Mouse (Mus musculus): ENCODE results near the gene Nfkb1. TPM values are rescaled to one million over a fixed set of nuclear protein-coding genes. Genes with fewer than 3 reads are reported as not detected.
A peak's percentile ranks its signal among the peaks of the same experiment; 100 is the strongest.

Gene Nfkb1
- polyA plus RNA-seq, 1 experiment: 38.3 TPM

- H3K4me3 ChIP-seq (ENCODE audit: low read depth, low read length): no peak overlapping the region
- H3K4me1 ChIP-seq (ENCODE audit: control insufficient read depth, insufficient read depth, low read length): no peaks in the 10 kb centered on the region
- H3K9ac ChIP-seq (ENCODE audit: low read depth, poor library complexity, severe bottlenecking): no peak overlapping the region
- no peaks in the 10 kb centered on the region for H3K36me3 ChIP-seq (ENCODE audit: control insufficient read depth, insufficient read depth, low read length, poor library complexity, severe bottlenecking)
- no peak for TF ChIP-seq POLR2A (IDR thresholded peaks at IDR 0.05; ENCODE audit: insufficient read depth, low read length)
- TF ChIP-seq EP300 (IDR thresholded peaks at IDR 0.05; ENCODE audit: insufficient read depth, low read depth, low read length): no peak
- no peak for TF ChIP-seq CTCF (IDR thresholded peaks at IDR 0.05; ENCODE audit: low read depth, low read length)
- no peaks in the 10 kb centered on the region for H3K9me3 ChIP-seq (replicated peaks; ENCODE audit: control insufficient read depth, insufficient read depth, low read length, poor library complexity, severe bottlenecking)
- H3K27me3 ChIP-seq (ENCODE audit: control insufficient read depth, insufficient read depth, low read length, poor library complexity, severe bottlenecking): no peaks in the 10 kb centered on the region
- H3K27ac ChIP-seq (ENCODE audit: insufficient read depth, low read length): no peak overlapping the region
Observed at GRCm38 (mm10) chr3:135635646-135636434, 55.5 kb downstream of the Nfkb1 start.

GRCm38 (mm10) chr3:135635030-135635429 lies 56.3 kb downstream of the Nfkb1 start:
- no peak overlapping the region for H3K4me3 ChIP-seq (ENCODE audit: low read depth, low read length)
- TF ChIP-seq CTCF (IDR thresholded peaks at IDR 0.05; ENCODE audit: low read depth, low read length) (no peak), EP300 (IDR thresholded peaks at IDR 0.05; ENCODE audit: insufficient read depth, low read depth, low read length) (no peak), POLR2A (IDR thresholded peaks at IDR 0.05; ENCODE audit: insufficient read depth, low read length) (no peak)
- no peak overlapping the region for H3K27ac ChIP-seq (ENCODE audit: insufficient read depth, low read length)
- H3K36me3 ChIP-seq (ENCODE audit: control insufficient read depth, insufficient read depth, low read length, poor library complexity, severe bottlenecking): no peaks in the 10 kb centered on the region
- H3K9me3 ChIP-seq (replicated peaks; ENCODE audit: control insufficient read depth, insufficient read depth, low read length, poor library complexity, severe bottlenecking): no peaks in the 10 kb centered on the region
- no peaks in the 10 kb centered on the region for H3K4me1 ChIP-seq (ENCODE audit: control insufficient read depth, insufficient read depth, low read length)
- no peaks in the 10 kb centered on the region for H3K27me3 ChIP-seq (ENCODE audit: control insufficient read depth, insufficient read depth, low read length, poor library complexity, severe bottlenecking)
- no peak overlapping the region for H3K9ac ChIP-seq (ENCODE audit: low read depth, poor library complexity, severe bottlenecking)

GRCm38 (mm10) chr3:135634275-135634674 lies 57.1 kb downstream of the Nfkb1 start:
- Histone ChIP-seq H3K4me3 (ENCODE audit: low read depth, low read length) (no peak overlapping the region), H3K36me3 (ENCODE audit: control insufficient read depth, insufficient read depth, low read length, poor library complexity, severe bottlenecking) (no peaks in the 10 kb centered on the region), H3K9ac (ENCODE audit: low read depth, poor library complexity, severe bottlenecking) (no peak overlapping the region), H3K4me1 (ENCODE audit: control insufficient read depth, insufficient read depth, low read length) (no peaks in the 10 kb centered on the region), H3K27ac (ENCODE audit: insufficient read depth, low read length) (no peak overlapping the region), H3K9me3 (replicated peaks; ENCODE audit: control insufficient read depth, insufficient read depth, low read length, poor library complexity, severe bottlenecking) (no peaks in the 10 kb centered on the region), H3K27me3 (ENCODE audit: control insufficient read depth, insufficient read depth, low read length, poor library complexity, severe bottlenecking) (no peaks in the 10 kb centered on the region)
- TF ChIP-seq EP300 (IDR thresholded peaks at IDR 0.05; ENCODE audit: insufficient read depth, low read depth, low read length) (no peak), POLR2A (IDR thresholded peaks at IDR 0.05; ENCODE audit: insufficient read depth, low read length) (no peak), CTCF (IDR thresholded peaks at IDR 0.05; ENCODE audit: low read depth, low read length) (no peak)

- H3K27ac ChIP-seq (ENCODE audit: insufficient read depth, low read length): no peak overlapping the region
- TF ChIP-seq EP300 (IDR thresholded peaks at IDR 0.05; ENCODE audit: insufficient read depth, low read depth, low read length): no peak
- no peak for TF ChIP-seq CTCF (IDR thresholded peaks at IDR 0.05; ENCODE audit: low read depth, low read length)
- no peak for TF ChIP-seq POLR2A (IDR thresholded peaks at IDR 0.05; ENCODE audit: insufficient read depth, low read length)
- H3K9me3 ChIP-seq (replicated peaks; ENCODE audit: control insufficient read depth, insufficient read depth, low read length, poor library complexity, severe bottlenecking): no peaks in the 10 kb centered on the region
- H3K4me3 ChIP-seq (ENCODE audit: low read depth, low read length): no peak overlapping the region
- no peaks in the 10 kb centered on the region for H3K27me3 ChIP-seq (ENCODE audit: control insufficient read depth, insufficient read depth, low read length, poor library complexity, severe bottlenecking)
- H3K4me1 ChIP-seq (ENCODE audit: control insufficient read depth, insufficient read depth, low read length): no peaks in the 10 kb centered on the region
- no peaks in the 10 kb centered on the region for H3K36me3 ChIP-seq (ENCODE audit: control insufficient read depth, insufficient read depth, low read length, poor library complexity, severe bottlenecking)
- no peak overlapping the region for H3K9ac ChIP-seq (ENCODE audit: low read depth, poor library complexity, severe bottlenecking)
Observed at GRCm38 (mm10) chr3:135631856-135632255, 59.5 kb downstream of the Nfkb1 start.

- Histone ChIP-seq H3K27ac (ENCODE audit: insufficient read depth, low read length) (no peak overlapping the region), H3K27me3 (ENCODE audit: control insufficient read depth, insufficient read depth, low read length, poor library complexity, severe bottlenecking) (no peaks in the 10 kb centered on the region), H3K4me3 (ENCODE audit: low read depth, low read length) (no peak overlapping the region)
Observed at GRCm38 (mm10) chr3:135631096-135631457, 60.3 kb downstream of the Nfkb1 start.

GRCm38 (mm10) chr3:135630430-135631095 lies 60.8 kb downstream of the Nfkb1 start:
- Histone ChIP-seq H3K27ac (ENCODE audit: insufficient read depth, low read length) (no peak overlapping the region), H3K9me3 (replicated peaks; ENCODE audit: control insufficient read depth, insufficient read depth, low read length, poor library complexity, severe bottlenecking) (no peaks in the 10 kb centered on the region), H3K4me3 (ENCODE audit: low read depth, low read length) (no peak overlapping the region), H3K27me3 (ENCODE audit: control insufficient read depth, insufficient read depth, low read length, poor library complexity, severe bottlenecking) (no peaks in the 10 kb centered on the region), H3K36me3 (ENCODE audit: control insufficient read depth, insufficient read depth, low read length, poor library complexity, severe bottlenecking) (no peaks in the 10 kb centered on the region), H3K4me1 (ENCODE audit: control insufficient read depth, insufficient read depth, low read length) (no peaks in the 10 kb centered on the region), H3K9ac (ENCODE audit: low read depth, poor library complexity, severe bottlenecking) (no peak overlapping the region)
- TF ChIP-seq POLR2A (IDR thresholded peaks at IDR 0.05; ENCODE audit: insufficient read depth, low read length) (no peak), EP300 (IDR thresholded peaks at IDR 0.05; ENCODE audit: insufficient read depth, low read depth, low read length) (no peak), CTCF (IDR thresholded peaks at IDR 0.05; ENCODE audit: low read depth, low read length) (no peak)

More at GRCm38 (mm10) chr3:135631096-135631457, 60.3 kb downstream of the Nfkb1 start:
- TF ChIP-seq CTCF (IDR thresholded peaks at IDR 0.05; ENCODE audit: low read depth, low read length) (peak; percentile 39), EP300 (IDR thresholded peaks at IDR 0.05; ENCODE audit: insufficient read depth, low read depth, low read length) (no peak)
- Histone ChIP-seq H3K4me1 (ENCODE audit: control insufficient read depth, insufficient read depth, low read length) (no peaks in the 10 kb centered on the region), H3K9ac (ENCODE audit: low read depth, poor library complexity, severe bottlenecking) (no peak overlapping the region), H3K9me3 (replicated peaks; ENCODE audit: control insufficient read depth, insufficient read depth, low read length, poor library complexity, severe bottlenecking) (no peaks in the 10 kb centered on the region), H3K36me3 (ENCODE audit: control insufficient read depth, insufficient read depth, low read length, poor library complexity, severe bottlenecking) (no peaks in the 10 kb centered on the region)
